Mouse (Mus musculus) brain, adult 10 weeks (tissue): Measurements from ENCODE around the gene Gnptg. TPM values are rescaled to one million over a fixed set of nuclear protein-coding genes. Genes with fewer than 3 reads are reported as not detected.

Source experiments
- polyA plus RNA-seq: library from polyadenylated mRNA; stranded (reverse); fragments of 350-450 nt; fragmentation: Illumina TruSeq; extraction: RNeasy Lipid Tissue Mini Kit (QIAGEN cat#74804); gene quantifications from one replicate; pipeline ENCODE4 v1.2.3, GENCODE M21; 2015; ENCODE audit warnings: low read depth, low replicate concordance

The Gnptg gene
- polyA plus RNA-seq: 127 TPM

DNA sequence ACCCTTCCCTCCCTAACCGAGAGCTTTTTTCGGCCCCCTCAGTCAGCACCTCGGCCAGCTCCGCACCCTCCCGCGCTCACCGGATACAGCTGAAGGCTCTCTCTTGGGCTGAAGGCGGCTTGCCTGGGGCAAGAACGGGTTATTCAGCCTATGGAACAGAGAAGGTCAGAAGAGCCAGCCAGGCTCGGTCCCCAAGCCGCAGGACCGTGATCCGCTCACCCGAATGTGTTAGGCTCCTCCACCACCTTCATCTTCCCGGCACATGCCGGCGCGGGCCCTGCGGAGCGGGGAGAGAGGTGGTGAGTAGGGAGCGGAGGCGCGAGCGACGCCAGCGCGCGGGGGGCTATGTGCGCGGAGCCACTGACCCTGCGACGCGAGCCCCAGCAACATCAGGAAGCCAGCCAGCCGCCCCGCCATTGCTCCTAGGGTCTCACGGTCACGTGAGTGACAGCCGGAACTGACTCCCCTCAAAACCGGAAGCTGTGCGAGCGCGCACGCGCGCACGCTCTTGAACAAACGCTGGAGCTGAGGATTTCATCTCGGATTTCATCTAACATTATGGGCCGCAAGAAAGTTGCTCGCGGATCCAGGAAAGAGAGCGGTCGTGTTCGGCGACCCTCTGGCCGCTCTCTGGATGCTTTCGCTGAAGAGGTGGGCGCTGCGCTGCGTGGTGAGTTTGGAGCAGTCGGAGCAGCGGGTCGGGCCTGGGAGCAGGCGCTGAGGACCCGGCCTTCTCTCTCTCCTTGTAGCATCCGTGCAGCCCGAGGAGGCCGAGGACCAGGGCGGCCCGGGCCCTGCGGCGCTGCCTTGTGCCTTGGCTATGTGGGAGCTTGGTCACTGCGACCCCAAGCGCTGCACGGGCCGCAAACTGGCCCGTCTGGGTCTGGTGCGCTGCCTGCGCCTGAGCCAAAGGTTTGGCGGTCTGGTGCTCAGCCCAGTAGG lies at the start of gene Gnptg, which contains the start of gene Tsr3:
Gene Gnptg, minus strand, starts transcription at position 430 of the 942 bp plus-strand sequence.
Gene Tsr3, plus strand, starts transcription at position 476 of the 942 bp plus-strand sequence.

GRCm38 (mm10) chr17:25274571-25275346 lies 34.8 kb upstream of the Gnptg start, which contains the start of gene Ube2i:
Ube2i (minus strand) TSS chr17:25274622.

GRCm38 (mm10) chr17:25256140-25256754 lies 16.3 kb upstream of the Gnptg start, which contains the start of gene Baiap3:
Baiap3 (minus strand) TSS chr17:25256364.

GRCm38 (mm10) chr17:25188150-25189031 lies 51.5 kb downstream of the Gnptg start, which contains the start of gene Unkl:
Unkl (plus strand) TSS chr17:25188397.

DNA sequence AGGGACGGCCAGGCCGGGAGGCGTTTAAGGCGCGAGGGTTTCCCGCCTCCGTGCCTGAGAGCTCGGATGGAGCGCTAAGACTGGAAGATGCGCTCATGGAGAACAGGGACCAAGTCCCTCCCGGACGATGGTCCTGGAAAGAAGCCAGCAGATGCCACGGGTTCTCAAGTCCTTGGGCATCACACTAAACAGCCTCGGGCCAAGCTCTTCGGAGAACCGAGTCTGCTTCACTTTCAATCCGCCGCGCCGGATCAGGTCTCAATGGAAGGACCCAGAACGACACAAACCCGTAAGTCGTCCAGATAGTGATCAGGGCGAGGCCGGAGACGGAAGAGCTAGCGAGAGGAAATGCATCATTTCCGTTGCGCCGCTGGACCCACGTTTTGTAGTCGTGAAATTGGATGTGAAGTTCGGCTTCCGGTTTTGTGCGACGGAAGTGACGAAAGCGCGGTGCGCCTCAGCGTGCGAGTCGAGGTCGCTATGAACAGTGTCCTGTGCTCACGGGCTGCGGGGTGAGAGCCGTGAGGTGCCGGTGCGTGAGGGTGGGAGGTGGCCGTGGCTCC lies 55.7 kb downstream of the Gnptg start, which contains the start of gene BC003965:
Gene BC003965, plus strand, starts transcription at position 426 of the 563 bp plus-strand sequence.

Other genes starting within 250 kb of the Gnptg start
- gene Cramp1l, start 224.3 kb downstream of the Gnptg start, polyA plus RNA-seq: 11.8 TPM
- gene Ift140, start 224.0 kb downstream of the Gnptg start, polyA plus RNA-seq: 13.7 TPM
- gene Tmem204, start 156.5 kb downstream of the Gnptg start, polyA plus RNA-seq: 13.5 TPM
- 26.7 TPM for gene Telo2, start 124.2 kb downstream of the Gnptg start, polyA plus RNA-seq
- gene Ptx4, start 119.4 kb downstream of the Gnptg start, polyA plus RNA-seq: not detected
- 34.5 TPM for gene Clcn7, start 106.7 kb downstream of the Gnptg start, polyA plus RNA-seq
- not detected for gene Ccdc154, start 77.7 kb downstream of the Gnptg start, polyA plus RNA-seq
- gene Gm38655, start 64.7 kb downstream of the Gnptg start, polyA plus RNA-seq: not detected
- 24.5 TPM for gene BC003965, start 55.6 kb downstream of the Gnptg start, polyA plus RNA-seq
- 35.6 TPM for gene Unkl, start 51.7 kb downstream of the Gnptg start, polyA plus RNA-seq
- gene Tsr3, start within 50 bp of the Gnptg start, polyA plus RNA-seq: 33.2 TPM
- 27.7 TPM for gene Baiap3, start 16.2 kb upstream of the Gnptg start, polyA plus RNA-seq
- 197 TPM for gene Ube2i, start 34.5 kb upstream of the Gnptg start, polyA plus RNA-seq
- gene Prss34, start 58.3 kb upstream of the Gnptg start, polyA plus RNA-seq: not detected
- gene Prss28, start 68.5 kb upstream of the Gnptg start, polyA plus RNA-seq: not detected
- gene Prss29, start 78.5 kb upstream of the Gnptg start, polyA plus RNA-seq: not detected
- not detected for gene Tpsab1, start 105.4 kb upstream of the Gnptg start, polyA plus RNA-seq
- 0.45 TPM for gene Tpsb2, start 126.2 kb upstream of the Gnptg start, polyA plus RNA-seq
- not detected for gene Tpsg1, start 129.1 kb upstream of the Gnptg start, polyA plus RNA-seq
- gene Cacna1h, start 193.7 kb upstream of the Gnptg start, polyA plus RNA-seq: 24.6 TPM
- gene Tekt4, start 214.5 kb upstream of the Gnptg start, polyA plus RNA-seq: 0.89 TPM